Mouse (Mus musculus) cerebellum, adult 8-10 months (tissue): ENCODE data around the gene Hrg.
"Not testable (repeated sequence)": the region's sequence is repeated elsewhere in the genome, so short reads cannot be mapped to it uniquely, and the experiment has no call there.

Source experiments
- DNase-seq: peaks from one replicate; pipeline ENCODE4 v3.0.0; 2022

Gene Hrg

DNA sequence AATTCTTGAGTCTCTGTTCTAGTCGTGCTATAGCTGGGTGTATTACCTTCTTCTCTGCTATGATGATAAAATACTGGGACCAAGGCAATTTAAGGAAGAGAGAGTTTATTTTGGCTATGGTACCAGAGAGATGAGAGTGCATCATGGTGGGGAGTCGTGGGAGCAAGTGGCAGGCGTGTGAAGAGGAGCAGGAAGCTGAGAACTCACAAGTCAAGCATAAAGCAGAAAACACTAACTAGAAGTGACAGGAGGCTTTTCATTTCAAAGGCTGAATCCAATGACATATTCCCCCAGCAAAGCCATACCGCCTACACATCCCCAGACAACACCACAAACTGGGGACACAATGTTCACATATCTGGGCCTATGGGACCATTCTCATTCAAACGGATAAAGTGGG, 11.4 kb downstream of the Hrg start:
- DNase-seq = no peak

DNA sequence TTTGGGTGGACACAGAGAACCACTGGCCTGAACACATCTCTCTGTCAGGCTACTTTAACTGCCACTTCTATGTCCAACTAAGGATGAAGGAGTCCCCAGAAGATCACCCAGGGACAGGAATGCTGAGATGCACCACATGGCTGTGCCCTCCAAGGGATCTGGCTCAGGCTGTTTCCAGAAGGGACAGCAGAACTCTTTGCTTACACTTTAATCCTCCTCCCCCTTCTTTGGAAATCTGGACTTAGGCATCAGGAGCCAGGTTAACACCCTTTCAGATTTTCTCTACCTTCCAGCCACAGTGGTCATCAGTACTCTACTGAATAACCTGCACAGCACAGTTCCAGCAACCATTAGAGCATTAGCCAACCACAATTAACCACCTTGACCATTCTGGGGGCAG, 12.4 kb downstream of the Hrg start:
- no peak for DNase-seq

DNA sequence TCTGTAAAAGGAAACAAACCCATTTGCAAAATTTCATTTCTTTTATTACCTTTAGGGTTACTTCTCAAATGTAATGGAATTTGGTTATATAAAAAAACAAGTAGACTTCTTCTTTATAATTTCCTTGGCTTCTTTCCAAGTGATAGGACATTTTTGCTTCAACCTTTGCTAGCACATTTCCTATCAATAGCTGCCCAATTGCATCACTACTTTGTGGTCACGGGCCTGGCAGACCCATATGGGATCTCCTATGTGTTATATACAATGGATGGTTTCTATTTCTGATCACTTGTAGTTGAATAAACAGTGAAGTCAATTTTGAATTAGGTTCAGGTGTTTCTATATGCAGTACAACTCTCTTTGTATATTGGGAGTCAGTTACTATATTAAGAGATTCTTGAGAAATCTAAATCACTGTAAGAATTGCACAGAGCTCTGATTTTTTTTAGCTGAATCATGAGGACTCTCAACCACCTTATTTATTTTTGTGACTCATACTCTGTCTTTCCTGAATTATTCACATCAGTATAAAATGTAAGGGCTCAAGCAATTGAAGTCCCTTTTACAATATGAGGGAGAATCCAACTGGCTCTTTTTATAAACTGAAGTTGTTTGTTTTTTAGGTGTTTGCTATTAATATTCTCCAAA, 16.6 kb downstream of the Hrg start:
- no peak for DNase-seq

DNA sequence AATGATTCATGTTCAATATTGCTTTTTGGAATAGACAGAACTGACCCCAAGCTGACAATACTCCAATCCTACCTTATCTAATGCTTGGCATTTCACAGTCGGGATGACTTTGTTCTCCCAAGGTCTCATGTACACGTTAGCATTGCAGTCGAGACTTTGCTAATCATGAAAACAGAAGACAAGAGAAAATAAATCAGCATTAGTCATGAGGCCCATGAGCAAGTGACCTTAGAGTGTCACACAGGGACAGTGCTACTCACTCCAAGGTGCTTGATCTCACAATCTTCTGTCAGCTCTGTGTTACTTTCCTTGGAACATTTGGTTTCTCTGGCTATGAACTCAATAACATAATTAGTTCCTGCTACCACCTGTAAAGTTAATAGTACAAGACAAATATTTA, 46.1 kb downstream of the Hrg start:
- DNase-seq = not testable (repeated sequence)
